Mouse (Mus musculus) ES-E14 (cell line): Measurements from ENCODE around the gene Mef2c. TPM values are rescaled to one million over a fixed set of nuclear protein-coding genes. Genes with fewer than 3 reads are reported as not detected.

Experiments
- DNase-seq: peaks from one replicate; pipeline ENCODE4 v3.0.0-alpha.2; 2013; ENCODE audit warnings: low read depth, low spot score
- H3K27ac ChIP-seq: 2 replicates; pipeline ENCODE4 v1.5.1; 2012; ENCODE audit warnings: low read depth, mild to moderate bottlenecking, low read length, moderate library complexity, mixed read lengths; ENCODE audit not compliant: poor library complexity, insufficient read depth, severe bottlenecking
- H3K36me3 ChIP-seq: 2 replicates; pipeline ENCODE4 v1.6.1; 2012; ENCODE audit warnings: mild to moderate bottlenecking, low read length, moderate library complexity, mixed read lengths; ENCODE audit not compliant: control insufficient read depth, poor library complexity, insufficient read depth, severe bottlenecking
- H3K4me1 ChIP-seq, 2 experiments: fragments of 150-350 bp in 1 of 2; sonication (generic) in 1 of 2; 2 replicates each; pipeline ENCODE4 v1.6.1; 2012; ENCODE audit warnings: low read length in 2 of 2, mild to moderate bottlenecking in 1 of 2, mixed read lengths in 1 of 2; ENCODE audit not compliant: control insufficient read depth in 2 of 2, insufficient read depth in 2 of 2, poor library complexity in 1 of 2
- H3K4me3 ChIP-seq, 2 experiments: fragments of 150-350 bp in 1 of 2; sonication (generic) in 1 of 2; 2 replicates each; pipeline ENCODE4 v1.5.1; 2012; ENCODE audit warnings: low read length in 2 of 2, low read depth in 1 of 2, mild to moderate bottlenecking in 1 of 2, mixed read lengths in 1 of 2; ENCODE audit not compliant: insufficient read depth in 1 of 2, poor library complexity in 1 of 2, severe bottlenecking in 1 of 2
- H3K9ac ChIP-seq: 2 replicates; pipeline ENCODE4 v1.6.1; 2012; ENCODE audit warnings: low read depth, mild to moderate bottlenecking, low read length, mixed read lengths; ENCODE audit not compliant: poor library complexity, insufficient read depth, severe bottlenecking
- H3K9me3 ChIP-seq: fragments of 150-350 bp; sonication (generic); 2 replicates; pipeline ENCODE4 v1.6.1; 2012; ENCODE audit warnings: low read depth, mild to moderate bottlenecking, low read length; ENCODE audit not compliant: control insufficient read depth, insufficient read depth
- CHD2 ChIP-seq: IDR thresholded peaks from 2 replicates; pipeline ENCODE4 v1.6.1; 2014; ENCODE audit warnings: mild to moderate bottlenecking, low read depth, low read length, inconsistent platforms
- HCFC1 ChIP-seq: IDR thresholded peaks from 2 replicates; pipeline ENCODE4 v1.6.1; 2012; ENCODE audit warnings: low read length, inconsistent platforms, borderline replicate concordance; ENCODE audit not compliant: insufficient read depth
- MAFK ChIP-seq: IDR thresholded peaks from 2 replicates; pipeline ENCODE4 v1.6.1; 2014; ENCODE audit warnings: mild to moderate bottlenecking, low read depth, low read length, inconsistent platforms; ENCODE audit not compliant: insufficient read depth
- ZC3H11A ChIP-seq: IDR thresholded peaks from 2 replicates; pipeline ENCODE4 v1.6.1; 2012; ENCODE audit warnings: low read depth, mild to moderate bottlenecking, inconsistent platforms, low read length, borderline replicate concordance
- ZNF384 ChIP-seq: IDR thresholded peaks from 2 replicates; pipeline ENCODE4 v1.6.1; 2012; ENCODE audit warnings: low read depth, low read length, inconsistent platforms
- in situ Hi-C, 2 experiments: fragments of 600-800 bp; cut with MboI; formaldehyde crosslinking; loops; one replicate each; pipeline ENCODE4 v1.15.1; 2025; ENCODE audit warnings: low sequenced_read_pairs in 2 of 2, inconsistent platforms in 1 of 2; ENCODE audit not compliant: unreplicated experiment in 2 of 2
- total RNA-seq: library from RNA; depleted of rRNA; stranded (reverse); fragments of 300-350 nt; gene quantifications from 2 replicates; pipeline ENCODE4 v1.2.3, GENCODE M21; 2012

The Mef2c gene
- total RNA-seq, 1 experiment, result 0.76 TPM

DNA sequence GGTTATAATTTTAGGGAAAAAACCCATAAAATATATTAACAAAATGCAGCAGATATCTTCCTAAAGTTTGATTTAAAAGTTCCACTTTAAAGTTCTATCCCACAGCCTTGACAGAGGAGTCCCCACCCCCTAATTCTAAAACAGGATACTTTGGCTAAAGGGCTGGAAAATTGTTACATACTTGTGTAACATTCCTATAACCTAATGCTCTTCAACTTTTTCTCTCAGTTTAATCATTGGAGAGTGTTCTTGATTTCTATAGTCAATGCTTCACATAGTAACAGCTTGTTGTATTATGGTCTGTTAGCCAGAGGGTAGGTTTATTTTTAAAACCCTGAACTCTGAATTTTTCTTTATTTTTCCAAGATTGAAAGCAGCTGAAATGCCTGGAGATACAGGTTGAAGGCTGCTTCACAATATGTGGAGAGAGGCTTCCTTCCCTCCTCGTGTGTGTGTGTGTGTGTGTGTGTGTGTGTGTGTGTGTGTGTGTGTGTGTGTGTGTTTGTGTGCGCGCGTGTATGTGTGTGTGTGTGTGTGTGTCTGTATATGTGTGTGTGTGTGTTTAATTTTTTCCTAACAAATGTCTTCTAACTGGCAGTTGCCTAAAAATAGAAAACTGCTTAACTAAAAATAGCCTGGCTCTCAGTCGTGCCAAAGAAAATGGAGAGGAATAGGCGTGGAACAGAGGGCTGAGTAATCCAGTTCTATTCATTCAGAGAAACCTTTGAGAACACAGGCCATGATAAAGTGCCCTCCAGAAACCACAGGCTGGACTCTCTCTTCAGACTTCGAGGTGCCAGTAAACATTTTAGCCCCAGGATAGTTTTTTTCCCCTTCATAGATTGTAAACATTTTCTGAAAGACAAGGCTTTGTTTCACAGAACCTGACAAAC is 99.8 kb downstream of the Mef2c start:
- in situ Hi-C loops, result no loop called here
- DNase-seq, result no peak

DNA sequence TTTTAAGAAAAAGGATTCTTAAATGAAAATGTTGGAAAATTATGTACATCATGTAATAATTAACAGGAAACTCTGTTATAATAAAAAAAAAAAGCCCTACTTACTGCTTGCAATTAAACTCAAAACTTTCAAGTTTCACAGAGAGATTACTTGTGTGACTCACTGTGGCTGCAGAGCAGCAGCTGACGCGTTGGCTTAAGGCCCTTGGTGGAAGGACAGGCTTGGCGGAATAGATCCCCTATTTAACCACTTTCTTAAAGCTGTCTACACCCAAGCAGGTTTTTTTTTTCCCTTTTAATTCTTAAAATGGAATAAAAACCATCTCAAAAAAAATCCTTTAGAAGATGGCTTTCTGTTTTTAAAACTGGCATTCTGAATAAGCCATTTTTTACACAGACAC is 100.5 kb downstream of the Mef2c start:
- H3K27ac ChIP-seq, result no peak overlapping the region
- in situ Hi-C loops, result no loop called here
- H3K9me3 ChIP-seq, result no peaks in the 10 kb centered on the region
- no peak overlapping the region for H3K4me3 ChIP-seq
- no peaks in the 10 kb centered on the region for H3K36me3 ChIP-seq
- no peak for DNase-seq
- H3K9ac ChIP-seq, result no peak overlapping the region
- no peak for TF ChIP-seq CHD2
- no peak for TF ChIP-seq ZNF384
- no peak for TF ChIP-seq MAFK
- TF ChIP-seq ZC3H11A, result no peak
- no peak for TF ChIP-seq HCFC1
- no peaks in the 10 kb centered on the region for H3K4me1 ChIP-seq

More for the DNA sequence above, 99.8 kb downstream of the Mef2c start:
- Histone ChIP-seq H3K27ac (no peak overlapping the region), H3K9me3 (no peaks in the 10 kb centered on the region), H3K4me3 (no peak overlapping the region), H3K36me3 (no peaks in the 10 kb centered on the region), H3K9ac (no peak overlapping the region), H3K4me1 (no peaks in the 10 kb centered on the region)
- no peak for TF ChIP-seq ZC3H11A
- TF ChIP-seq CHD2, result no peak
- TF ChIP-seq ZNF384, result no peak
- TF ChIP-seq HCFC1, result no peak
- no peak for TF ChIP-seq MAFK

GRCm38 (mm10) chr13:83604785-83605184 is 101.0 kb downstream of the Mef2c start:
- no peak overlapping the region for H3K27ac ChIP-seq
- H3K9me3 ChIP-seq, result no peaks in the 10 kb centered on the region
- in situ Hi-C loops, result no loop called here
- TF ChIP-seq ZNF384 (no peak), ZC3H11A (no peak)
- H3K9ac ChIP-seq, result no peak overlapping the region
- DNase-seq, result no peak
- H3K4me1 ChIP-seq, result no peaks in the 10 kb centered on the region
- H3K36me3 ChIP-seq, result no peaks in the 10 kb centered on the region
- H3K4me3 ChIP-seq, result no peak overlapping the region

DNA sequence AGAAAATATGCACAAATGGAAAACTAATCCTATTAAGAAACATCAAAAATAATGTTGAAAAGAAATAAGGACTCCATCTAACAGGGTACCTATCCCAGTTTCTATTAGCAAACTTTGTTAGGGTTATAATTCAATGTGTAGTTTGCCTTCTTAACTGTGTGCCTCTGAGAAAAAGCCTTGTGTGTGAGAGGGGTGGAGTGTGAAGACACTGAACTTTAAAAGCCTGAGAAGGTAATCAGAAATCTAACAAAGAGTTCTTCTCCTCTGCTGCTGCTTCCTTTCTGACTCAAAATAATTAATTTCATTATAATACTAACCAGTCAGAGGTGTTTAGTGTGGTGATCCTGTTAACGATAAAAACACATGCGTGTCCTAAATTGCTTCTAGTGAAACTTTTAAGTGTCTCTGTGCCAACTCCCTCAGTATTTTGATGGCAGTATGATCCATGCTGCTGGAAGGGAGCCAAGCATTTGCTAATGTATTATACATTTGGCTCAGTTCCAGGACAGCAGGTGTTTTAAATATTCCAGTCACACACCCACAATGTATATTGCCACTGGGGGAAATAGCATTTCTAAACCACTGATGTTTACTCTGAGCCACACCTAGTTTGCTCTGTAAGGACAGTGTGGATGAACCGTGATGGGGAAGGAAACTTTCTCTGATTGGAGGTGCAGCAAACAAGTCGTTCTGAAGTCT is 104.2 kb downstream of the Mef2c start:
- H3K9me3 ChIP-seq, result no peaks in the 10 kb centered on the region
- H3K4me3 ChIP-seq, result no peak overlapping the region
- no peak overlapping the region for H3K27ac ChIP-seq
- in situ Hi-C loops, result no loop called here
- TF ChIP-seq ZNF384 (no peak), HCFC1 (no peak), ZC3H11A (no peak), CHD2 (no peak), MAFK (no peak)
- H3K4me1 ChIP-seq, result no peaks in the 10 kb centered on the region
- no peak for DNase-seq
- no peak overlapping the region for H3K9ac ChIP-seq
- no peaks in the 10 kb centered on the region for H3K36me3 ChIP-seq
